Mouse (Mus musculus) stomach, embryonic 16.5 days (tissue): ENCODE results near the gene Gkn2. TPM values are rescaled to one million over a fixed set of nuclear protein-coding genes. Genes with fewer than 3 reads are reported as not detected.

Experiments
- ATAC-seq: fragments of 200-750 bp; cut with Nextera tagmentation; 2 replicates; pipeline ENCODE4 v1.8.0; 2017; ENCODE audit warnings: moderate number of reproducible peaks, moderate TSS enrichment; ENCODE audit not compliant: insufficient read depth, low FRiP score
- H3K27ac ChIP-seq: fragments of 300-500 bp; sonication (generic); 2 replicates; pipeline ENCODE4 v1.5.1; 2014; ENCODE audit warnings: low read length
- H3K27me3 ChIP-seq: fragments of 300-500 bp; sonication (generic); 2 replicates; pipeline ENCODE4 v1.6.1; 2014; ENCODE audit warnings: low read length, control low read depth, mixed read lengths; ENCODE audit not compliant: control insufficient read depth, insufficient read depth
- H3K36me3 ChIP-seq: fragments of 300-500 bp; sonication (generic); 2 replicates; pipeline ENCODE4 v1.6.1; 2014; ENCODE audit warnings: low read length; ENCODE audit not compliant: control insufficient read depth, insufficient read depth
- H3K4me1 ChIP-seq: fragments of 300-500 bp; sonication (generic); 2 replicates; pipeline ENCODE4 v1.6.1; 2014; ENCODE audit warnings: low read length, control low read depth, mixed read lengths; ENCODE audit not compliant: control insufficient read depth, insufficient read depth
- H3K4me2 ChIP-seq: fragments of 300-500 bp; sonication (generic); 2 replicates; pipeline ENCODE4 v1.6.1; 2014; ENCODE audit warnings: low read depth, low read length, mixed read lengths
- H3K4me3 ChIP-seq: fragments of 300-500 bp; sonication (generic); replicated peaks from 2 replicates; pipeline ENCODE4 v1.5.1; 2014; ENCODE audit warnings: mild to moderate bottlenecking, low read length
- H3K9ac ChIP-seq: fragments of 300-500 bp; sonication (generic); 2 replicates; pipeline ENCODE4 v1.6.1; 2014; ENCODE audit warnings: low read length
- H3K9me3 ChIP-seq: fragments of 300-500 bp; sonication (generic); replicated peaks from 2 replicates; pipeline ENCODE4 v1.6.1; 2016; ENCODE audit warnings: low read length, control low read depth; ENCODE audit not compliant: control insufficient read depth
- WGBS: fragments of 180-500 bp; shearing (Covaris S2); extraction: QIAGEN DNeasy Blood & Tissue Kit; methylation state at CpG from one replicate; pipeline ENCODE4 v1.1.7; 2014; 5-methylcytosine and 5-hydroxymethylcytosine counted together
- polyA plus RNA-seq: library from polyadenylated mRNA; unstranded; fragments of >200 nt; fragmentation: Nextera tagmentation; extraction: Ambion mirVana; gene quantifications from 2 replicates; pipeline ENCODE4 v1.2.1, GENCODE M21; 2015

Gene Gkn2
- polyA plus RNA-seq, 1 experiment from 2014 or later, result 9.3 TPM

DNA sequence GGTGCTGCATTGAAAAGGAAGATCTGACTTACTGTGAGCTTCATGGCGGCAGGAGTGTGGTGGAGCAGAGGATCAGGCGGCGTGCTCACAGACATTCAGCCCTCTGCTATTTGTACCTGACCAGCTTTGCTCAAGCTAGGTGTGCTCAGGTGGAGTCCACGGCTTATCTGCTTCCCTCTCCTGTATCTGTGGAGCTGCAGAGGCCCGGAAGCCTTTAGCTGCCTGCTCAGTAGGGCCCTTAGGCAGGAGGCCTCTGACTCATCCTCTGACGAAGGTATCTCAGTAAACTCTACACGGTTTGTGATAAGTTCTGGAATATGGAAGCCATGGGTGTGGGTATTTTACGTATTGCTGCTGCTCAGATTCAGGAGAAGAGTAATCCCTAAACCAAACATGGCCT, 22.3 kb upstream of the Gkn2 start, which contains the start of gene Gkn1:
TSS of gene Gkn1 (minus strand) at position 114 of the 400 bp plus-strand sequence.
- 73% methylated on average over 8 of the region's 8 CpGs for WGBS
- peak; percentile 58; the same call in 1 of the 2 replicates for ATAC-seq

DNA sequence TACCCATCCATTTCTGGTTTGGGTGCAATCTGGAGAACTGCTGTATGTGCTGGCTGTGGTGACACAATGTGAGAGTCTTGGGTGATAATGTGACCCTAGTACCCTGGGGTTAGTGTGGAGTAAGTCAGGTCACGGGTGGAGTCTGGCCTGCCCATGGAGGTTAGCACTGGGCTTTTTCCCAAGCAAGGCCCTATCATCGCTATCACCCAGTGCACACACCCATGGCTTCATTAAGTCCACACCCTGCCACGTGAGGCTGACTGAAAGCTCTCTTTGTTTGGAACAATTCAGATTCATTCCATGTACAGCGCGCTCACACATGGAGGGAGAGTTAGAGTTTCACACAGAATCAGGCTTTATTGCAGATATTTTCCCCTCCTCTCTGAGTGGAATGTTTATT, 18.7 kb upstream of the Gkn2 start:
- 49% methylated on average over 5 of the region's 5 CpGs for WGBS
- H3K4me2 ChIP-seq, result no peak overlapping the region
- H3K4me3 ChIP-seq, result no peak overlapping the region
- peaks cover 8% of the 10 kb centered on the region; the same call in 1 of the 2 replicates for H3K4me1 ChIP-seq
- ATAC-seq, result peak; percentile 75; the same call in 1 of the 2 replicates
- no peaks in the 10 kb centered on the region for H3K27me3 ChIP-seq
- no peak overlapping the region for H3K9ac ChIP-seq
- no peaks in the 10 kb centered on the region for H3K9me3 ChIP-seq
- H3K36me3 ChIP-seq, result no peaks in the 10 kb centered on the region
- H3K27ac ChIP-seq, result no peak overlapping the region

More for the DNA sequence above, 22.3 kb upstream of the Gkn2 start, which contains the start of gene Gkn1:
- no peak within 1 kb of the TSS for H3K4me3 ChIP-seq
- no peak within 1 kb of the TSS for H3K27ac ChIP-seq
- H3K36me3 ChIP-seq, result no peaks in the 10 kb centered on the region
- H3K9me3 ChIP-seq, result no peaks in the 10 kb centered on the region
- H3K9ac ChIP-seq, result no peak within 1 kb of the TSS
- no peaks in the 10 kb centered on the region for H3K27me3 ChIP-seq
- peaks cover 8% of the 10 kb centered on the region; the same call in 1 of the 2 replicates for H3K4me1 ChIP-seq
- H3K4me2 ChIP-seq, result no peak within 1 kb of the TSS

DNA sequence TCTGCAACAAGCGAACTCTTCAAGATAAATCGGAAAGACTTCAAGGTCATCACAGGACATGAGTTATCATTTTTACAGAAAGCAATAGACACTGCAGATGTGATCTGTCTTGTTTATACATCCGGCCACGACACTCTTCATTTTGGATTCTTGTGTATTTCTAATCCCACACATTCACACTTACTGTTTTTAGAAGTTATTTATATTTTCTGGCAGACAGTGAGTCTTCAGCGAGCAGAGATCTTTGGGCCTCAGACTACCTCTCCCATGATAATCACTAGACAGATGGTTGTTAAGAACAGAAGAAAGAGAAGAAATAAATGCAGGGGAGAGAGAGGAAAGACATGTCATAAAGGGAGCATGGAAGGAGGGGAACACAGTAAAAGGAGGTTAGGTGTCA, 3.9 kb upstream of the Gkn2 start:
- Histone ChIP-seq H3K4me2 (no peak overlapping the region), H3K9ac (no peak overlapping the region), H3K4me1 (no peaks in the 10 kb centered on the region), H3K36me3 (no peaks in the 10 kb centered on the region), H3K27ac (no peak overlapping the region), H3K4me3 (no peak overlapping the region), H3K27me3 (no peaks in the 10 kb centered on the region), H3K9me3 (no peaks in the 10 kb centered on the region)
- WGBS, result 69% methylated on average over 5 of the region's 5 CpGs
- no peak for ATAC-seq

- H3K4me2 ChIP-seq, result peak overlapping the region; percentile 60
- 0 out of 2 replicates have a peak, but pooled peaks cover 4% of the 10 kb centered on the region for H3K27me3 ChIP-seq
- H3K4me1 ChIP-seq, result 0 out of 2 replicates have a peak, but pooled peaks cover 7% of the 10 kb centered on the region
- H3K9me3 ChIP-seq, result no peaks in the 10 kb centered on the region
- H3K36me3 ChIP-seq, result no peaks in the 10 kb centered on the region
- ATAC-seq, result 0 out of 2 replicates have a peak, but pooled peaks have one; percentile 37
- peak overlapping the region; percentile 40 for H3K4me3 ChIP-seq
- 11% methylated on average over 24 of the region's 24 CpGs for WGBS
- H3K9ac ChIP-seq, result peak overlapping the region; percentile 56
- no peak overlapping the region for H3K27ac ChIP-seq
Measured at GRCm38 (mm10) chr6:87383926-87384691, 11.0 kb downstream of the Gkn2 start.

GRCm38 (mm10) chr6:87384761-87385160, 11.6 kb downstream of the Gkn2 start:
- H3K4me1 ChIP-seq, result 0 out of 2 replicates have a peak, but pooled peaks cover 7% of the 10 kb centered on the region
- 39% methylated on average over 6 of the region's 6 CpGs for WGBS
- H3K4me2 ChIP-seq, result peak overlapping the region; percentile 60
- peak overlapping the region; percentile 40; the same call in 1 of the 2 replicates for H3K4me3 ChIP-seq
- no peak overlapping the region for H3K27ac ChIP-seq
- H3K27me3 ChIP-seq, result 0 out of 2 replicates have a peak, but pooled peaks cover 4% of the 10 kb centered on the region
- H3K36me3 ChIP-seq, result no peaks in the 10 kb centered on the region
- no peak for ATAC-seq
- H3K9ac ChIP-seq, result no peak overlapping the region
- no peaks in the 10 kb centered on the region for H3K9me3 ChIP-seq

DNA sequence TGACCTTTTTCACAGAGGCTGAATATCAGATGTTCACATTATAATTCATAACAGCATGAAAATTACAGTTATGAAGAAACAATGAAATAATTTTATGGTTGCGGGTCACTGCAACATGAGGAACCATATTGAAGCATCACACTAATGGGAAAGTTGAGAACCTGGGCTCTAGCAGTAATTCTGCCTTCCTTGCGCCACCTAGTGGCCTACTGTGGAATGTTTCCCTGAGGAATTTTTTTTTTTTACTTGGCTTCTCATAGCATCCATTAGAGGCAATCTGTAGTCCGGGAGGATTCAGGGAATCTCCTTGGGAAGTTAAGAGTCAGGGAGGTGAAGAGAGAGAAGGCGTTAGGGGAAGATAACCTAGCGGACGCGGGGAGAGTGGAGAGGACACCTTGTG, 13.0 kb downstream of the Gkn2 start:
- 0 out of 2 replicates have a peak, but pooled peaks cover 7% of the 10 kb centered on the region for H3K4me1 ChIP-seq
- H3K9ac ChIP-seq, result no peak overlapping the region
- H3K9me3 ChIP-seq, result no peaks in the 10 kb centered on the region
- H3K4me3 ChIP-seq, result no peak overlapping the region
- H3K4me2 ChIP-seq, result no peak overlapping the region
- H3K36me3 ChIP-seq, result no peaks in the 10 kb centered on the region
- no peak for ATAC-seq
- H3K27ac ChIP-seq, result no peak overlapping the region
- 0 out of 2 replicates have a peak, but pooled peaks cover 4% of the 10 kb centered on the region for H3K27me3 ChIP-seq
- 9% methylated on average over 7 of the region's 7 CpGs for WGBS

DNA sequence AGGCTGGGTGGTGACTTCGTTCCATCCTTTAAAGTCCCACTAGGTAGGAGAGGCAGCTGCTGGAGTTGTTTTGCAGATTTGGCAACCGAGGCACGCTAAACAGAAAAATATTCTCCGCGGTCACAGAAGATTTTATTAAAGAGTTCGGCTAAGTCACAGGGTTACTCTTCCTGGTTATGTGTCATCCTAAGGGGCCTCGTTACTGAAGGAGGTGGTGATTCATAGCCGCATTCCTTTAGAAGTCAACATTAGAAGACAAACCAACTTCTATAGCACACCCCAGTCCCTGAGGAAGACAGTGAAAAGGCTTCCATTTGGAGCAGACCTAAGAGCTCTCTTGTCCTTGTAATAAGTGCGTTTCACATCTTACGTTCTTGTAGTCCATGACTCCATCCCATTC, 13.5 kb downstream of the Gkn2 start:
- 0 out of 2 replicates have a peak, but pooled peaks cover 4% of the 10 kb centered on the region for H3K27me3 ChIP-seq
- 75% methylated on average over 10 of the region's 10 CpGs for WGBS
- 0 out of 2 replicates have a peak, but pooled peaks cover 7% of the 10 kb centered on the region for H3K4me1 ChIP-seq

DNA sequence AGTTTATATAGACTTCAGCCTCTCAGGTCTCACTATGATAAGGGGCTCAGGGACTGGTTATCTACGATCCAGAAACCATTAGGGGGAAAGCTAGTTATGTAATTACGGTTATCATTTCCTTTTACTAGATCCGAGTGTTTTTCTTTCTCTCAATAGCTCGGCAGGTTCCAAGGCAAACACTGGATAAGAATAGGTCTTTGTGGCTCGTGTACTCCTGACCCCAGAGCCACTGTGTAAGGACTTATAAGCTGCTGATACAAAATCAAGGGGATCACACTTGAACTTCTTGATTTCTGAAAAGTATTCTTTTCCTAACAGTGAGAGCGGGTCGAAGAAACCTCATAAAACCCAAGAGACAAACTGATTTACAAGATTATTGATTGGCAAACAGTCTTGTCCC, 15.7 kb downstream of the Gkn2 start, which contains the start of gene Gkn3:
TSS of gene Gkn3 (minus strand) at position 59 of the 400 bp plus-strand sequence.
- H3K4me3 ChIP-seq, result no peak within 1 kb of the TSS
- WGBS, result 36% methylated on average over 7 of the region's 7 CpGs
- no peaks in the 10 kb centered on the region for H3K9me3 ChIP-seq
- ATAC-seq, result peak; percentile 32; the same call in 1 of the 2 replicates
- no peaks in the 10 kb centered on the region for H3K36me3 ChIP-seq
- H3K9ac ChIP-seq, result no peak within 1 kb of the TSS
- H3K4me2 ChIP-seq, result no peak within 1 kb of the TSS
- no peak within 1 kb of the TSS for H3K27ac ChIP-seq
- H3K27me3 ChIP-seq, result no peaks in the 10 kb centered on the region
- H3K4me1 ChIP-seq, result 0 out of 2 replicates have a peak, but pooled peaks cover 7% of the 10 kb centered on the region

More for the DNA sequence above, 13.5 kb downstream of the Gkn2 start:
- no peak overlapping the region for H3K27ac ChIP-seq
- no peaks in the 10 kb centered on the region for H3K36me3 ChIP-seq
- no peak for ATAC-seq
- no peaks in the 10 kb centered on the region for H3K9me3 ChIP-seq
- no peak overlapping the region for H3K4me3 ChIP-seq
- no peak overlapping the region for H3K4me2 ChIP-seq
- no peak overlapping the region for H3K9ac ChIP-seq

- 22% methylated on average over 5 of the region's 5 CpGs for WGBS
- H3K9ac ChIP-seq, result no peak overlapping the region
- no peak overlapping the region for H3K27ac ChIP-seq
- H3K4me1 ChIP-seq, result 0 out of 2 replicates have a peak, but pooled peaks cover 5% of the 10 kb centered on the region
- no peaks in the 10 kb centered on the region for H3K9me3 ChIP-seq
- H3K36me3 ChIP-seq, result no peaks in the 10 kb centered on the region
- no peak overlapping the region for H3K4me3 ChIP-seq
- no peak for ATAC-seq
- no peaks in the 10 kb centered on the region for H3K27me3 ChIP-seq
- no peak overlapping the region for H3K4me2 ChIP-seq
Measured at GRCm38 (mm10) chr6:87389455-87389989, 16.4 kb downstream of the Gkn2 start.
